Mouse (Mus musculus): ENCODE results near the gene B3gnt9.
A peak's percentile ranks its signal among the peaks of the same experiment; 100 is the strongest.
"Not testable (repeated sequence)": the region's sequence is repeated elsewhere in the genome, so short reads cannot be mapped to it uniquely, and the experiment has no call there.

The B3gnt9 gene

DNA sequence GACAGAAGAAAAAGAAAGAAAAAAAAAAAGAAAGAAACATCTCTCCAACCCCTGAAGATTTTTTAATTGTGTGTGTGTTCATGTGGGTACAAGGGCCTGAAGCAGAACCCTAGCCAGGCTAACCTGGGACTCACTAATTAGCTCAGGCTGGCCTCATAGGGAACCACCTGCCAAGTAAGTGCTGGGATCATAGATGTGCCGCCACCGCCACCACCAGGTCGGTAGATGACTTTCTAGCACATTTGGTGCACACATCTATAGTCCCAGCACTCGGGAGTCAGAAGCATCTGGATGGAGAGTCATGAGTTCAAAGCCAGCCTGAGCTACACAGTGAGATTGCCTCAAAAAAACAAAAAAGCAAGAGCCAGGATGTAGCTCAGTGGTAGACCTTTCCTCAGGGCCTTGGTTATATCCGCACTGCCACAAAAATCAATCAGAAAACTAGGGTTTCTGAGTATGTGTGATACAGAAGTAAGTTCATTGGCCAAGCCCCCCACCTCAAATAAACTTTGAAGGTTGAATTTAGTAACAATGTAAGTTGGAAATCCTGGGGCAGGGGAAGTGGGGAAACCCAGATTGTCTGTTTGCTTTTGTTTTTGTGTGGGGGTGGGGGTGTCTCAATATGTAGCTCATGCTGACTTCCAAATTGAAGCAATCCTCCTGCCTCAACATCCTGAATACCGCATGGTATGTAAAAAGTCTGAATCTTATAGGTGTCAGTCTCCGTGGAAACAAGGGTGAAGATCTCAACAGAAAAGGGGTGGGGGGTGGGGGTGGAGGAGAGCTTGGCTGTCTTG, 2.6 kb upstream of the B3gnt9 start:
- DNase-seq: no peak

DNA sequence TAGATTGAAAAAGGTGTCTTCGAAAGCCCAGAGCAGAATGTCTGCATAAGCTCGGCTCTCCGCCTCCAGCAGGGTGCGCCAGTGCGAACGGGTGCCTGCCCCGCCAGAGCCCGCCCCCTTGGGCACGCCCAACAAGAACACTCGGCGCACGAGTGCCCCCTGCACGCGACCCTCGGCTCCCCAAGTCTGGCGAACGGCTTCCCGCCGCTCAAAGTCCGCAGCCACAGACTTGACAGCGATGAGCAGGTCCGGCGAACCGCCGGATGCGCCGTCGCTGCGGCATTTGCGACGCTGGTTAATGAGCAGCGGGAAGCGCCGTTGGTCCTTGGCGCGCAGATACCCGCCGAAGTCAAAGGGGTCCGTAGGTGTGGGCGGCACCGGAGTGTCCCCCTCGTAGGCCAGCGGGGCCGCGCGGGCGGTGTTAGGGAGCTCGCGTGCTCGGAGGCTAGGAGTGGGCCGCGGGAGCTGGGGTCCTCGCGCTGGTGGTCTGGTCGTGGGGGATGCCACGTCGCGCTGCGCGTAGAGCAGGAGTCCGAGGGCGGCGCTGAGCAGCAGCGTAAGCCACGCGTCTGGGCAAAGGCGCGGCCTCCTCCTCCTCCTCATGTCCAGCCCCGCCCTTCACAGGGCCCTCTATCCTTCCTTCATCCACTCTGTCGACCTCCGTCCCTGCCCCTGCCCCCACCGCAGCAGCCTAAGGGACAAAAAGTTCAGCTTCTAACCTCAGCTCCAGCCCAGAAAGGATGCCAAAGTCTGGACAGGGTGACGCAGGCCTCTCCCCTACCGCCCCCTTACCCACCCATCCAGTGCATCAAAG, 594 bp downstream of the B3gnt9 start:
- peak; percentile 92 for DNase-seq

DNA sequence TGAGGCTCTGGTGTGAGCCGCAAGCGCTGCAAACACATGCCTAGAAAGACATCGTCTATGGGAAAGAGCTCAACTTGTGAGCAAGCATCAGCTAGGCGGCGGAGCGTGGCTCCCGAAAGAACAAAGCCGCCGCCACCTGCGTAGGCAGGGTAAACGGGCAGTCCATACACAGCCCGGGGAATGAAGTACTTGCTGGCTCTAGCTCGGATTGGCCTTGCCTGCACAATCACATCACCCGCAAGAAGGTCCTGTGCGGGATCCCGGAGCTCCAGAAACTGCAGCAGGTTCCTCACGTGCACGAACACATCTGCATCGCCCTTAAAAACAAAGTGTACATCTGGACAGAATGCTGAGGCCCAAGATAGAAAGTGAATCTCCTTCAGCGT, 1.2 kb downstream of the B3gnt9 start:
- DNase-seq: no peak

DNA sequence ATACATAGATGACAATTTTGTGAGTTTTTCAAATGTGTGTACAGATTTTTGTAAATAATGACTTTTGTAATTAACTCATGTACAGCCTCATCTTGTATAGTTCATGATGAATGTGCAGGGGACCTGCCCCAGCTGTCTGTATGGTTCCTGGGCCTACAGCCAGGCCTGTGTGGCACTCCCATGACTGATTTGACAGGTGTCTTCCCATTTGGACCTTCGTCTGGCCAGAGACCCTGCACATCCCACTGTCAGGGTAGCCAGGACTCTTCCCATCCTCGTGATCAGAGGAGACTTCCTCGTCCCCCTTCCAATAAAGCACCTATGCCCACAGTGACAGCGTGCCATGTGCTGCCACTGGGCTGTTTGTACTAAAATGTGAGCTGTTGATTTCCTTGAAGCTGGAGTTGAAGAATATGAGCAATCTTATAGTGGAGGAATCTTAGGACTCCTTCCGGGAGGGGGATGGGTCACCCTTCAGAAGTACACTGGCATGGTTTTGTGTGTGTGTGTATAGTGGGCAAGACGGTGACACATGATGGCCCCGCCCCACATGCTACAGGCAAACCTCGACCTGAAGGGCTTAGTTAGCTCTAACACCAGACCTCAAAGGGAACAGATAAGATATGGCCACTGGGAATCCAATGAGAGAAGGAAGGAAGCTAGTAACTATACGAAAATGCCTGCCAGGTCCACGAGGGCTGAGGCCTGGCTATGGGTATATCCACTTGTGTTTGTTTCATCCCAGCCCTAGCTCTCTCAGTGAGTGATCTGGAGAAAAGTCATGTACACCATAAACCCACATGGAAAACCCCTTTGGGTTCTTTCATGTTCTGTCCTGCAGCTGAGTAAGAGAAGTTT, 2.0 kb downstream of the B3gnt9 start:
- DNase-seq: no peak

DNA sequence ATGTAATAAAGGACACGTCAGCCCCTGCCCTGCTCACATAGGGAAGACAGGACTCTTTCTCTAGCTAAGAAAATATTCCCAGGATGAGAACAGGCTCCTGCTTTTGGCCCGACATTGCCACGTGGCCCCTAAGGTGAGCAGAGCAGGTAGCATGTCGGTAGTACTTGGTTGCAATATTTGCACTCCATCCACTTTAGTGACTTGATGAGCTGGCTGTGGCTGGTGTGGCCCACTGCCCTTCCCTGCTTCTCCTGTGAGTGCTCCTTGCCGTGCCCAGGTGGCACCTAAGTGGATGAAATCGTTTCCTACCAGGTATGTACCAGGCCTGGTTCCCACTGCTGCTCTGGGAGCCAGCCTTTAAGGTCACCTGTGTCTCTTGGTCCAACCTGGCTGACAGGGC, 3.0 kb downstream of the B3gnt9 start:
- DNase-seq: no peak

DNA sequence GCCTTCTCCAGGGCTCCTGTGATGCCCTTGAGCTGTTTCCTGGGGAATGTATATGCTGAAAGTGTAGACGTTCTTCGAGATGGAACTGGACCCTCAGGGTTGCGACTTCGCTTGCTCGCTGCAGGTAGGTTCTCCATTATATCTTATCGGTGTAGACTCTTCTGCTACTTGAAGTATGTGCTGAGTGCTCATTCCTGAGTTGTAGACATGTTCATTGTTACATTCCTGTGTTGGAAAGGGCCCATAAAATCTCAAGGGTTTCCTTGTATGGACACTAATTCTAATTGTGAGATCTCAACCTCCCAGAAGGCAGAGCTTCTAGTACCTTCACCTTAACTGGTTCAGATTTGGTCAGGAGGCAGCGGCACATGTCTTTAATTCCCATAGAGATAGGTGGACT, 13.9 kb downstream of the B3gnt9 start:
- no peak for DNase-seq

DNA sequence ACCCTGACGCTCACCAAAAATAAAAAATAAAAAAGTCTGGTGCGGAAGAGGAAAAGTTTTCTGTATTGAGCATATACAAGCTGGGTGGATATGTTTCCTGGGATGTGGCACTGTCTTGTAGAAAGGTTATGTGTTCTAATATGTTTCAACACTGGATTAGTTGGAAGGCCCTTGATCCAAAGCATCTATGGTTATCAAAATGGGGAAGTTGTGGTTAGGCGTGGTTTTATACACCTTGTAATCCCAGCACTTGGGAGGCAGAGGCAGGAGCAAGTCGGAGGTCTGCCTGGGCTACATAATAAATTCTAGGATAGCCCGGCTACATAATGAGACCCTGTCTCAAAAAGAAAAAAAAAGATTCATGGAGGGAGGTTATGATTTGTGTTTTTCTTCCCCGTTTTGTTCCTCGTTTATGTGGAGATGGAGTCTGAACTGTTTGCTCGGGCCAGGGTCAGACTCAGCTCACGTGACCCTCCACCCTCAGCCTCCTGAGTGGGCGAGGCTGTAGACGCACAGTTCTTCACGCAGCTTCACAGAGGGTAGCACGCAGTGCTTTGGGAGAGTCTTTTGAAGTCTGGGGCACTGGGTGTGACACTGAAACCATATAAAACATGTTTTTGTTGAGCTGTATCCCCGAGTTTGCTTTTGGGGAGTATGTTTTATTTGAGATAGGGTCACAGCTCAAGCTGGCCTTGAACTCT, 17.4 kb downstream of the B3gnt9 start:
- DNase-seq: no peak

DNA sequence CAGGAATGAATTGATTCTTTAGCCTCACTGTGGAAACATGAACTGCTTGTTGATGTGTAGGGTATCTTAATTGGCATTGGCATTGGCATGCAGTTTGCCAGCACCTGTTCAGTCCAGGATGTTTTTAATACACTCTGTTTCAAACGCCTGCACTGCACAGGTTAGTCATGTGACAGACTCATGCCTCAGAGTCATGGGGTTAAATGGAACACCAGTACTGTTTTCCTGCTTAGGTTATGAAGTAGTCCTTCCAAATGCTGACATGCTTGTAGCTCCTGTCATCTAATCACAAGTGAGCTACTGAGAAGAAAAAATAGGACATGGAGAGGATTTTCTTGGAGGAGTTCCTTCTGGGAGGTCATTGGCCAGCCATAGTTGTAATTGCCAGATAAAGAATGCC, 19.7 kb downstream of the B3gnt9 start:
- DNase-seq: no peak

DNA sequence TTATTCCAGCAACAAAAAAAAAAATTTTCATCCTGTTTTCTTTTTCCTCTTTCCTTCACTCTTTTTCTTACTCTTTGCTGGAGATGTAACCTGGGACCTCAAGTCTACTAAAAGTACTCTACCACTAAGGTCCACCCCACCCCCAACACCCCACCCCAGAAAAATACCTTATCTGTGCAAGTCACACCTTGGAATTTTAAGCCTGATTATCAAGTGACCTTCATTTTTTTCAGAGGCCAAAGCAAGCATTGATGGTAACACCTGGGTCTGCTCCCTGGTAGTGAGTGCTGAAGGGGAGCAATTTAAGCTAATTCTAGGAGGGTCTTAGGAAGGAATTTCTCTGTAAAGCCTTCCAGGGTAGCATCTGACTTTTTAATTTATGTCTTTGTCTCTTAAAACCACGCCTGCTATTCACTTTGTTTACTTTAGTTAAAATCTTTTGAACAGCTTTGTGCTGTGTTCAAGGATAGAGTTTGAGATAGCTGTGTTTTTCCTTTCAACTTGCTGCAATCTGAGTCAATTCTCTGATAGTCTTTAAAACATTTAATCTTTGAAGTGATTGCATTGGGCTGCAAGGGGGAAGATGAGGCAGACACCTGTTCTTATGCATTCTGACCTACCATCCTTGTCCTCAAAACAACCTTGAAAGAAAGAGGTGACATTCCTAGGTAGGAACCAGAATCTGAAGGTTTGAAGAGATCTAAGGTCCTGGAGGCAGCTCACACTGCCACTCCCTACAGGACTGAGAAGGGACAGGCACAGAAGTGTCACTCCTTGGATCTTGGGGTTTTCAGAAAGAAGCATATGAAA, 21.6 kb downstream of the B3gnt9 start:
- peak; percentile 29 for DNase-seq

DNA sequence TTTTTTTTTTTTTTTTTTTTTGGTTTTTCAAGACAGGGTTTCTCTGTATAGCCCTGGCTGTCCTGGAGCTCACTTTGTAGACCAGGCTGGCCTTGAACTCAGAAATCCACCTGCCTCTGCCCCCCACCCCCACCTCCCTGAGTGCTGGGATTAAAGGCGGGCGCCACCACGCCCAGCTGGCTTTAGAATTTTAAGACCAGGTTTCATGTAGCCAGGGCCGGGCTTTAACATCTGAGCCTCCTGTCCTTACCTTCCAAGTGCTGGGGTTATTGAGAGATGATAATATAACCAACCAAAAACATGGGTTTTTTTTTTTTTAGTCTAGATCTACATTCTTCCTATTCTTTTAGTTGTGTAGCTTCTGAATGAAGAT, 22.6 kb downstream of the B3gnt9 start:
- DNase-seq: not testable (repeated sequence)

DNA sequence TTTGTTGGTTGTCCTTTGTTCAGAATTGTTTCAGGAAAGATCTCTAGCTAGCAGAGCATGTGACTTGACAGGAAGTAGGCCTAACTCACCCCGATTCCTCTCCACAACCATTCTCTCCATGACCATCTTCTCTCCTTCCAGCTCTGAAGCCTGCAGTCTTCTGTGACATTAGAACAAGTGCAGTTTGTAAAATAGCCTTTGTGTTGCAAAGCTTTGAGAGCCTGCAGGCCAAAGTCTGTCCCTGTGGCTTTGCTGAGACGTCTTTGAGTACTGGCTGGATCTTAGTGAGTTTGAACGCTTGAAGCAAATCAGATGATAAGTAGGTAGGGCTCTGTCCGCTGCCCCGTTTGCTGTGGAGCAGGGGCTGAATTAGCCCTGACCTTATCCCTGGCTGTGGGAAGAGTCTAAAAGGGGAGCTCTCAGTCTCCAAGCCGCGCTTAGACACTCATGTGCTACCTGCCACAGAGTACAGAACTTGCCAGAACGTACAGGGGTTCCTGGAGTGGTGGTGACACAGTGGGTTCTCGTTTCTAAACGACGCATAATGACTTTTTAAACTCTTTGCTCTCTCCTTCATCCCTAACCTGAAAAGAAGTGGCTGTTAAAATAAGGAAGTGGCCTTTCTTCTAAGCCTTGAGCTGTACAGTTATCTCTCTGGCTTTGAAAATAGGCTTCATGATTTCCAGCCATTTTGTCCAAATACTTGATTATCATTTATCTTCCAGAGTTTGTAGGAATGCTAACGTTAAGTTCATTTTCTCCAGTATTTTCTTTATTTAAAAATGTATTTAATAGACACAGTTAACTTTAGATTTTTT, 23.2 kb downstream of the B3gnt9 start:
- DNase-seq: no peak

DNA sequence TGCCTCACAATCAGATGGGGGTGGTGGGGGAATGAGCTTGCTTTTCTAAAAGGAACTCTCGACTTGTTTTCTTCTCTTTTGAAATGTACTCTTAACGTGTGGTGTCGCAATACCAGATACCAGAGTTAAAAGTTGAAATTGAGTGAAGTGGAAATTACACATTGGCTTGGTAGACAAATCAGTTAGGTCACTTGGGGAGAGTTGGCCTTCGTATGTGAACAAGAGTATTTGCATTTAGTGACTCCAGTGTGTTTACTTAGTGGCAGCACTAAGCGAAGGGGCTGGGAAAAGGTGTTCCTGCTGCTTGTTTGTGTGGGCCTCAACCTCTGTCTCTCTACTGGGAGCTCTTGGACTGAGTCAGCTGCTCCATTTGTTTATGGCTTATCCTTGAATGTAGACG, 29.0 kb downstream of the B3gnt9 start:
- no peak for DNase-seq

DNA sequence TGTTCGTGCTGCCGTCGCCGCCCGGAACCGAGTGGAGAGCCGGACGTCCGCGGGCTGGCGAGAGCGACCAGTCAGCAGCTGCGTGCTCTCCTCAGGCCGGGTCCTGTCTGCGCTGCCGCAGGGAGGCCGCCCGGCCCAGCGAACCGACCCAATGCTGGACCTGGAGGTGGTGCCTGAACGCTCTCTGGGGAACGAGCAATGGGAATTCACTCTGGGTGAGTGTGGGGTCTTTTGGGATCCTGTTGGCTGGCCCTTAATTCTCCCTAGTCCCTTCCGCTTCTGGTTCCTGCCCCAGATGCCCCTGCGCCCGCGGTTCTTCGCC, 29.7 kb downstream of the B3gnt9 start:
- DNase-seq: no peak

DNA sequence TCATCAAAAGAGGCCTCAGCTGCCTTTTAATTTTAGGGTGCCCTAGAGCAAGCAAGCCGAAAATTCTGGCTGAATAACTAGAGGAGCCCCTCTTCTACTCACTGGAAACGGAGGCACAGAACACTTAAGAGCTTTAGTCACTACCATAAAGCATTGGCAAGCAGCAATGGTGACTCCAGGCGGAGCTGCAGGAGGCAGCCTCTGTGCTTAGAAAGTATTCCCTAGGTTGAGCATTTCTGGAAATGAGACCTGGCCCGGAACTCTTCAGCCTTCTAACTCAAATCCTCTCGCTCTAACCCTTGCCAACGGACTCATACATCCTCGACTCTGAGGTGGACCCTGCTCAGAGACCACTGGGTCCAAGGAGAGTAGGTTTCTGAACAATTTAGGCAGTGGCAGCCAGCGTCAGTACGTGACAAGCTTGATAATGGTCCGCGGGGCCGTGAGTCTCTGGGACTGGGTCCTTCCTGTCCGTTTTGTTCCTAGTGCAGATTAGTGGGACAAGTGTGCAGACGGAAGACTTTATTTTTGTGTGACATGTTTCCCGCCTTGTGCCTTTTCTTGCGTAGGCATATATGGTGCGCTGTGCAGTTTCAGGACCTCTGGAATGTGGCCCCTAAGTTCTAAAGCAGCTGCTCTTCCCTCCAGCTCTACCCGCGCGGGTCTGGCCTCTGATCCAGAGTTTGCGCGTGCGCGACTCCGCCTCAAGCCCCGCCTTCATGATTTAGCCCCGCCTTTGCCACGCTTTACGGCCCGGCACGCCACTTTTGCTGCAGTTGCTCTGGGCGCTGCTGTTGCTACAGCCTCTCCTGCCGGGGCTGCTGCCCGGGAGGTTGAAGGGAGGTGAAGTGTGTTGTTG, 30.3 kb downstream of the B3gnt9 start, which contains the start of gene D230025D16Rik:
D230025D16Rik (plus strand) TSS at position 733 of the 859 bp plus-strand sequence.
- peak; percentile 96 for DNase-seq

DNA sequence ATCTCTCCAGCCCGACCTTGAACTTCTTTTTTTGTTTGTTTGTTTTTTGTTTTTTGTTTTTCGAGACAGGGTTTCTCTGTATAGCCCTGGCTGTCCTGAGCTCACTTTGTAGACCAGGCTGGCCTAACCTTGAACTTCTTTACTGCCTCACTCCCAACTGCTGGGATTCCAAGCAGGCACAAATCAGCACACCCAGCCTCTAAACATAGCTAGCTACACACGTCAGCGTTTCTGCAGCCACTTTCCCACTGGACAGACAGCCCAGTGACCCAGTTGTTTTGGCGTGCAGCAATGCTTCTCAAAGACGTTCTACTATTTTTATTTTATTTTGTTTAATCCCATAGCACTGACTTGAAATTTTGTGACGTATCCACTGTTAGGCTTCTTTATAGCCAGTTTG, 31.1 kb downstream of the B3gnt9 start:
- DNase-seq: no peak

DNA sequence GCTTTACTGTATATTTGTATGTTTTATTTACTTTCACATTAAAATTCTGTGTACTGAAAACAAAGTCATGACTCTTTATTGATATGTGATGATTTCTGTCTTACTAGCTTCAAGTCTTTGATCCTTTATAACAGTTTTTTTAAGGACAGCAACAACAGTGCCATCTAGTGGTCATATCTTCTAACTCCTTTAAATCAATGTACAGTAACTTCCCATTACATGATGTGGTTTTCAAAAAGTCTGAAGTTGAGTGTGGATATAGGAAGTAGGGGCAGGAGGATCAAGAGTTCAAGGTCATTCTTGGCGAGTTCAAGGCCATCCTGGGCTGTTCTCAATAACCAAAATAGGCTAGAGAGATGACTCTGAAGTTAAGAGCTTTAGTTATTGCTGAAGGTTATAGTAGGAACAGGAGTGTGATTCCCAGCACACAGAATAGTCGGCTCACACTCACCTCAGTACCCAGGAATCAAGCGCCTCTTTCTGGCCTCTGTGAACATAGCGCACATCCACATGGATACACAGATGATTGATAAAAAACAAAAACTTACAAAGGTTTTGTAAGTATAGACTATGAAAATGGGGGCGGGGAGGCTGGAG, 36.9 kb downstream of the B3gnt9 start:
- DNase-seq: no peak

DNA sequence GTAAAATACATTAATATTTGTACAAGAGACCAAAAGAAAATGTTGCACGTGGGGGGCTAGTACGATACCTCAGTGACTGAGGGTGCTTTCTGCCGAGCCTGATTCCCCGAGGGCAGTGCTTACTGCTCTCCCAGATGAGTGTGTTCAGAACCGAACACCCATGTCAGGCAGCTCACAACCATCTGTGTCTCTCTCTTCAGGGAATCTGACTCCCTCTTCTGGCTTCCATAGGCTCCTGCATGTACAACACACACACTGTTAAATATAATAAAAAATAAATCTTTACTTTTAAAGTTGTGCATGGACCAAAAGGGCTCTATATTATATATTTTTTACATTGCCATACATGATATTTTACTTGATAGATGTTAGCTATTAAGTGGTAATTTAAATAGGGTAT, 40.8 kb downstream of the B3gnt9 start:
- DNase-seq: no peak

DNA sequence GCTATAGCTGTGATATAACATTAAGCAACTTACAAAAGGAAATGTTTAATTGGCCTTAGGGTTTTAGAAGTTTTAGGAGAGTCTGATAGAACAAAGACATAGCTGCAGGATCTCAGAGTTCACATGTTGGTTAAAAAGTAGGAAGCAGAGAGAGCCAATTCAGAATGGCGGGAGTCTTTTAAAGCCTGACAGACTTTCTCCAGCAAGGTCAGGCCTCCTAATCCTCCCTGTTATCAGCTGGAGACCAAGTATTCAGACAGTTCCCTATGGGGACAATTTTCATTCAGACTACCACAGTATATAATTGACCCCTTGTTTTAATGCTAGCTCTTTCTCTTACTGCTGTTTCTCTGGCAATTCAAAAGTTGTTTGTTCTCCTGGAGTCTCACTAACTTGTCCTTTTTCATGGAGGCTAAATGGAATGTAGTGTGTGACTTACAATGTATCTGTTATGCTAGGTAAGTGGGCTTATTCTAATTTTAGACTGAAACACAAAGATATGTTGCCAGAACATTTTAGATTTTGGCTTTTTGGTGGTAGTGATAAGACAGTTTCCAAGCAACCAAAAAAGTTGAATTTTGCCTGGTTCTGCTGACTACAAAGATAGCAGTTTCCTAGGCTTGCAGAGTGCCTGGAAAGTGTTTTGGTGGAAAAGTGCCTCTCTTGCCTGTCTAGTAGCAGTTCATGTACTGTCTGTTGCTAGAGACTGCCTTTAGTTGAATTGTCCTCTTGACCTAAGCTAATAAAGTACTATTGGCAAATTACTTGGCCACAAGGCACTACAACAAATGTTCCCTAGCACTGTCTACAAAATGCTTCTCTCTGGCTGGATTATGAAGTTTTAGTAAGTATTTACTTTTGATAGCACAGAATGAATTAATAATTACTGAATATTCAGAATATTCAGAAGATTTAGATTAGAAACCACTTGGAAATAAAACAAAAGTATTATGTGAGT, 45.5 kb downstream of the B3gnt9 start:
- DNase-seq: no peak

All from liver (tissue).